Mouse (Mus musculus): ENCODE measurements around the gene Plxna2. TPM values are rescaled to one million over a fixed set of nuclear protein-coding genes. Genes with fewer than 3 reads are reported as not detected.

Plxna2 gene
- total RNA-seq, 2 experiments from 2014 or later, result 9.7 to 10.3 TPM

GRCm38 (mm10) chr1:194622174-194622573 is 4.2 kb downstream of the Plxna2 start:
- no peak for DNase-seq (ENCODE audit: low spot score)

DNA sequence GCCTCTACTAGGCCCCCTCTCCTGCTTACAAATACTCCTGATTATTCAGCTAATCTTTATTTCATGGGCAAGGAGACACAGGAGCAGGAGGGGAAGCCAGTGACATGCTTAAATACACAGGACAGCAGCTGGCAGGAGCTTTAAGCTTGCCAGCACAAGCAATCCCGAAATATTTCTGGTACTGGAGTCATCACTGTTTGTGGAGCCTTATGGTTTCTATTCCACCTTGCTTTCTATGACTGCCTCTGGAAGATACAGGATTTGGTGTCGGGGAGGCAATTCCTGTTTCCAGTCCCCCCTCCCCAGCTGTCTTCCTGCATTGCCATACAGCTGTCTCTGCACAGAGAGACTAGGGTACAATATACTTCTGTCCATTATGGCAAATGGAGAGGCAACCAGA is 4.7 kb downstream of the Plxna2 start:
- no peak for DNase-seq (ENCODE audit: low spot score)

DNA sequence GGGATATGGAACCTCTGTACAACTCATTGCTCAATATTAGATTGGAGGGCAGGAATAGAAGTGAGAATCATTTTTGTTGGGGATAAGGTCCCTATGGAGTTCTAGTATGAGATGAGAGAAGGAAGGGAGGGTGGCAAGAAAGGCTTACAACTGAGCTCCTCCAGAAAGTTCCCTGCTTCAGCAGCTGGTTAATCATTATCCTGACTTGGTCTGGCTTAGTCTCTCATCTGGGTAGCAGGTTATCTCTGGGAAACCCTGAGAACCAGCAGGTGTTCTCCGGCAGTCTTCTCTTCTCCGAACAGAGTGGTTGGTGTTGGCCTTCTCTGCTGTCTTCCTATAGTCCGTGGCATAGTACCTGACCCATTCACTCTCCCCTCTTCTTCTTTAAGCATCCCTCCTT is 5.6 kb downstream of the Plxna2 start:
- no peak for DNase-seq (ENCODE audit: low spot score)

- no peak for DNase-seq (ENCODE audit: low spot score)
Measured at GRCm38 (mm10) chr1:194624411-194624810, 6.4 kb downstream of the Plxna2 start.

DNA sequence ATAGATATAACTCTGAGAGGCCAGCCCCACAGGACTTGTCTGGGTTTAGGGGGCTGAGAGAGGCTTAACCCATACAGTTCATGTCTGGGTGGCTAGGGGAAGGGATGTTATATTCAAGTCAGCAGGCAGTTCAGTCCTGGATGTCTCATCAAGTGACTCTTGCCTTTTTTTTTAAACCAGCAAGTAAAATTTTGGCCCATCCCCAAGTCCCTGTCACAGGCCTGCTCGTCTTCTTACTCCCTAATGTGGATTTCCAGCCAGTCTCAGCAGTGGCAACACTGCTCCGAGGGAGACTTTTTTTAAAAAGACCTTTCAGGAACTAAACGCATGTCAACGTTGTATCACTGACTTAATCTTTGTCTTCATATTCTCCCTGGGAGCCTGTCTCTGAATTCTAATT is 7.0 kb downstream of the Plxna2 start:
- DNase-seq (ENCODE audit: low spot score), result no peak

DNA sequence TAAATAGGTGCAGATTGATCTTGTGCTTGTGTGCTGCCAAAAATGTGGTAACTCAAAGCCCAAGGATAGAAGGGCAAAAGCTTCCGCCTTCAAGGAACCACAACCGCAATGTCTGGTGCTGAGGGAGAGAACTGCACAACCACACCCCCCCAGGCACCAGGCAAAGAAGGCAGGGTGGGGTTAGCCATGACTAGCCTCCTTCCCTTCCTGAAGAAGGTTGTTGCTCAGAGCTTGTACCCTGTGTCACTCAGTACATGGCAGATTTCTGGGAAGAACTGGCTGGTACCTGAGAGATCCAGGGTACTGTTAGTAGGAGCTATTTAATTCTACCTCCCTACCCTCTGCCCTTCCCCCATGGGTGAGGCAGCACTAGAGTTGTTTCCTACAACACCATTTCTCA is 8.1 kb downstream of the Plxna2 start:
- no peak for DNase-seq (ENCODE audit: low spot score)

DNA sequence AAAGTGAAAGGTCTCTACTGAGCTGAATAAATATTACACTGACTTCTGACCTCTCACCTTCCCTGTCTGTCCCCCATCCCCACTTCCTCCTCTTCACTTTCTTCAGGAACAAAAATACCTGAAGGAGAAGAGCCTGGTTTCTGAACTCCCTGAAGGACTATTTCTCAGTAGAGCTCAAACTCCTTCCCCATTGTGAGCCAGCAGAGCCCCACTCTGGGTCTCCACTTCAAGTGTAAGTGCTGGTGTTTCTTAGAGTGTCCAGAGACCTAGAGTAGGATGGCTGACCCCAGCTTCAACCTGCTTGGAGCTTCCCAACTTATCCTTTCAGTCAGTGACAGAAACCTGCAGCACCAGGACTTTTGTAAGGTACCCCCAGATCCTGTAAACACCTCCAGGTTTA is 9.3 kb downstream of the Plxna2 start:
- no peak for DNase-seq (ENCODE audit: low spot score)

DNA sequence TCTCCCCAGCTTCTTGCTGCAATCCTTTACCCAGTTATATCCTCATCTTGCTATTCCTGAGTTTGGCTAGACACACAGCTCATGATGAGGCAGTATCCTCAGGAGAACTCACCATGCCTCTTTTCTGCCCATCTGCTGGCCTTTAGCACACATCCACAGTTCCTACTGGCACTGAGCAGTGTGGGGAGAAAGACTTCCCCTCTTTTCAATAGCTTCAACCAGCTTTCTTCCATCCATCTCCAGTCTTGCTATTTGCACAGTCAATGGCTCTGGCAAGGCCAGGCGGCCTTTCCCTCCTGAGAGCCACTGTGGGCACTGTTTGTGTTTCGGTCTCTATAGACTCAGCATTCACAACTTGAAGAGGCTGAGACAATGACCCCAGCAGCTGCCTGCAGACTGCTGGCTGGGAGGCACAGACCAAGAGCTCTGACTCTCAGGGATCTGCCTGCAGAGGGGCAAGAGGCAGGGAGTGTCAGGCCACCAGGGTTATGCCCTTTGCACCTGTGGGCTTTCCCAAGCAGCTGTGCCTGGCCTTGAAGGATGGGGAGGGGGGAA is 11.2 kb downstream of the Plxna2 start:
- DNase-seq (ENCODE audit: low spot score), result no peak

DNA sequence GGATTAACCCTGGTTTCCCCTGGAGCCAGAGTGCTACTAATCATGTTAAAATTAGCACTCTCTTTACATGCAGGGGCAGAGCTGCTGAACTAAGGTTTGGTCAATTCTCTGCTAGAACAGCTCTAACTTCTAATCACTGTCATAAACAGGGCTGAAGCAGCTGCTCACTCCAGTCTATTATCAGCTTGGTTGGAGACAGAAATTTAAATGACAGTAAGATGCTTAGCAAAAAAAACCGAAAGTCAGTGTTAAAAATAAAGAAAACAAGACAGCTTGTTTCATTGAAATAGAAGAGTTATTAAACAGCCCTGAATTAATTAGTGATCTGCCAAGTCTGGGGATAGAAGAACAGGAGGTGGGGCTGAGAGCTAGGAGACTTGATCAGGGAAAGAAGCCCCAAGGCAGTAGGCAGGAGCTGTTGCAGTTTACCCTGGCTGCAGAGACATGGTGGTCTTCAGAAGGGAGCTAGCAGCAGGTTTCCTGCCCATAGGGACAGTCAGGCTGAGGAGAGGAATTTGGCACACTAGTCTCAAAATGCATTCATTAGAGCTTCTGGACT is 12.6 kb downstream of the Plxna2 start:
- no peak for DNase-seq (ENCODE audit: low spot score)

- no peak for DNase-seq (ENCODE audit: low spot score)
Measured at GRCm38 (mm10) chr1:194631574-194631973, 13.6 kb downstream of the Plxna2 start.

- no peak for DNase-seq (ENCODE audit: low spot score)
Measured at GRCm38 (mm10) chr1:194632029-194632428, 14.0 kb downstream of the Plxna2 start.

GRCm38 (mm10) chr1:194635411-194635810 is 17.4 kb downstream of the Plxna2 start:
- no peak for DNase-seq (ENCODE audit: low spot score)

GRCm38 (mm10) chr1:194635942-194636341 is 17.9 kb downstream of the Plxna2 start:
- DNase-seq (ENCODE audit: low spot score), result no peak

DNA sequence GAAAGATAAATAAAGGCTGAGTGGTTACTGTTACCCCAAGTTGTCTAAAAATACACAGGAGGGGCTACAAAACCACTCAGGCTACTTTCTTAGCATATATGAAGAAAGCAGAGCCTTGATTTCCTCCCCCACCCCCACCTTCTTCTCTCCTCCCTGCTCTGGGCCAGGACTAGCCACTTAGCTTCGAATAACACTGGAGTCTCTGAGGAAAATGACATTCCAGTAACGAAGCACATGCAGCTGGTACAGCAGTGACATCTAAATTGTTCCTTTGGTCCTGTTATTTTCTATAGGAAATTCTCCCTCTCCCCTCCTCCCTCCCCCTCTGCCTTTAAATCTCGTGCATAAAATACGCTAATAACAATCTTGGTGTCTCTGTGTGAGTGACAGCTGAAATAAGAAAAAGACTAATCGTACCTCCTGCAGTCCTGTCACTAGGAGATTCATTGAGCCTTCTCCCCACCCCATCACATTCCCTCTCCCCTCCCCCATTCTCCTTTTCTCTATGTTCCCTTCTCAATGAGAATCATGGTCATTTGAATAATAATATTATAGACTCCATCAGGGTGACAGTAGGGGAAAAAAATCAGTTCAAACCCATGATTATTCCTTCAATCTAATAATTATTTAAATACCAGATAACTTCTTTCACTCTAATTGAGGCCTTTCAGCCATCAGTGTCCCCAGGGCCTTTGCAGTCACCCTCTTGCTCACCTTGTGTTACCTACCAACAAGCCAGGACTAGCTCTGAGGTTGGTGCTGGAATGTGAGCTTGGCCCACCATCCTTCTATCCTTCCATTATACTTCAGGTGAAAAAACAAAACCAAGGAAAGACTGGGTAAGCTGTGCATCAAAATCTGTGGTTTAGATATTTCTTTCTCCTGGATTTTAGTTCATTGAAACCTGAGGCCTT is 19.6 kb downstream of the Plxna2 start:
- no peak for DNase-seq (ENCODE audit: low spot score)

DNA sequence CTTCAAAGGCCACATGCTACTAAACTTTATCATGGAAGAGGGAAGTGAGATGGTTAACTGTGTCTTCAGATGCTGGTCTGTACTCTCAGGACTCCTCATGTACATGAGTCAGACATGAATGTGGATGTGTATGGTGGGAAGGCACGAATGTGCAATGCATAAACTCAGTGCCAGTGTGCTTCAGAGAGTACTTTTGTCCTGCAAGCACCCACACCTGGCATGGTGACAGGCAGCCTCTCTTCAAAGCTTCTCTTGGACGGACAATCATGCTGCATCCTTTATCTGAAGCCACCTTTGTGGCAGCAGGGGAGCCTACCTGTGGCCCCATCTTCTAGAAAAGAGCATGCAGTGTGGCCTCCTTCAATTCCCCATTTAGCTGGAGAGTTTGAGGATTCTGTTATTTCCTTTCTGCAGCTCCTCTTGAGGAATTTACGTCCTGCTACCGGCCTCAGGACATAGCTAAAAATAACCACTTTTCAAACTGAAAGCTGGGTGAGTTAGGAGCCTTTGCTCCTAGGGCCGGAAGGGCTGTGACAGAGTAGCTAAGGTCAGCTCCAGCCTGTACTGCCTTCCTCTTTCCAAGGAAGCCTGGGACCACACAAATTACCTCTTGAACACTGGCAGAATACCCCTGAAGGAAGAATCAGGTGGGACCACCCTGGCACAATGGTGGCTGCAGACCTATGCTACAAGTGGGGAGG is 23.7 kb downstream of the Plxna2 start:
- no peak for DNase-seq (ENCODE audit: low spot score)

- no peak for DNase-seq (ENCODE audit: low spot score)
Measured at GRCm38 (mm10) chr1:194642302-194642787, 24.3 kb downstream of the Plxna2 start.

- no peak for DNase-seq (ENCODE audit: low spot score)
Measured at GRCm38 (mm10) chr1:194643930-194644329, 25.9 kb downstream of the Plxna2 start.

DNA sequence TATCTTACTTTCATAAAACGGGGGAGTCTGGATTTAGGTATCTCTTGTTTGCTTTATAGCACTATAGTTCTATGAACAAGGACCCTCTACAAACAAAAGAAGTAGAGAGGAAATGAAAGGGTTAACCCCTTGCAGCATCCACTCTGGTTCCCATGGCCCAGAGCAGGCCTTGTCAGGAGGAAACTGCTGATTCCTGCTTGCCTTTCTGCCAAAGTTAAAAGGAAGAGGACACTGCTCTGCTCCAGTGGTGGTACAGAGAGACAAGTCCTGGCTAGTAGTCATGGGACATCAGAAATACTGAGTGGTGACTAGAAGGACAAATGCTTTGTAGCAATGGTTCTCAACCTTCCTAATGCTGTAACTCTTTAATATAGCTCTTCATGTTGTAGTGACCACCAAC is 27.9 kb downstream of the Plxna2 start:
- no peak for DNase-seq (ENCODE audit: low spot score)

DNA sequence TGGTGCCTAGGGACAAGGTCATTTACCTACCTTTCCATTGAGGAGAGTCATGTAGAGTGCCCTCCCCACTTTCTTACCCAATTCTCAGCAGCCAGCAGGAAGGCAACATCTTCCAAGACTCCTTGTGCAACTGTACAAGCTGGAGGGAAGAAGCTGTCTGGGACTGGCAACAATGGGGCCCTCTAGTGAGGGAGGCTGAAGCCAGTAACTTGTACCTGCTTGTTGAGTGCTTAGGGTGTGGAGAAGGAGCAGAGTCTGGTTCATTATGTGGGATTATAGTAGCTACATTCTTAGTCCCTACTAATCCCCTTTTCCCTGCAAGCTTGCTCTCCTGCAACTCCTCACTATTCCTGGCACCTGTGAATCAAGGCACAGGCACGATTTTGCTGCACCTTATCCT is 32.1 kb downstream of the Plxna2 start:
- no peak for DNase-seq (ENCODE audit: low spot score)

DNA sequence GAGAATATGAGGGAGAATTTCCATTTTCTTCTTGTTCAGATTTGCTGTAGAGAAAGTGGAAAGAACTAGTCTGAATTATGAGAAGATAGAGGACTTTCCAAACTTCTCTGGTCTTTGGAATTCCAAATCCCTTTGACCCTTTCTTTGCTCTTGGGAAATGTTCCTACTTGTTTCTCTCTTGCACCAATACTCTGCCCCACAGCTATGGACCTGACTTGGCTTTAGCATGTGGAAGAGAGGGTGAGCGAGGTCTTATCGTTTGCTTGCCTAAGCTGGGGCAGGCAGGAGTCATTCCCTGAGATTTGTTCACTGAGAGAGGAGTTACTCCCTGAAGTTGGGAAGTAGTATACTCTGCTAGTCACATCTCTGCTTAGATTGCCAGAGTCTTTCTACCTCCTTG is 32.5 kb downstream of the Plxna2 start:
- DNase-seq (ENCODE audit: low spot score), result no peak

- peak; percentile 14 for DNase-seq (ENCODE audit: low spot score)
Measured at GRCm38 (mm10) chr1:194651987-194652386, 34.0 kb downstream of the Plxna2 start.

Data from gastrocnemius, adult 18-20 months (tissue).